Mouse (Mus musculus) forebrain, postnatal 0 days (tissue): ENCODE measurements around the gene D10Wsu102e. TPM values are rescaled to one million over a fixed set of nuclear protein-coding genes. Genes with fewer than 3 reads are reported as not detected.

ENCODE experiments used
- ATAC-seq: fragments of 200-750 bp; cut with Nextera tagmentation; 2 replicates; pipeline ENCODE4 v1.8.0; 2017; ENCODE audit warnings: mild to moderate bottlenecking, moderate library complexity
- DNase-seq: peaks from one replicate; pipeline ENCODE4 v3.0.0-alpha.2; 2015
- H3K27ac ChIP-seq: fragments of 300-500 bp; sonication (generic); 2 replicates; pipeline ENCODE4 v1.5.1; 2014; ENCODE audit warnings: low read depth, mild to moderate bottlenecking, antibody characterized with exemption, low read length, moderate library complexity, mixed read lengths
- H3K27me3 ChIP-seq: fragments of 300-500 bp; sonication (generic); 2 replicates; pipeline ENCODE4 v1.6.1; 2014; ENCODE audit warnings: mild to moderate bottlenecking, low read length, mixed read lengths; ENCODE audit not compliant: insufficient read depth
- H3K36me3 ChIP-seq: fragments of 300-500 bp; sonication (generic); 2 replicates; pipeline ENCODE4 v1.6.1; 2014; ENCODE audit warnings: mild to moderate bottlenecking, moderate library complexity; ENCODE audit not compliant: insufficient read depth
- H3K4me1 ChIP-seq: fragments of 300-500 bp; sonication (generic); 2 replicates; pipeline ENCODE4 v1.6.1; 2014; ENCODE audit warnings: antibody characterized with exemption; ENCODE audit not compliant: insufficient read depth
- H3K4me2 ChIP-seq: fragments of 300-500 bp; sonication (generic); 2 replicates; pipeline ENCODE4 v1.6.1; 2014; ENCODE audit warnings: low read depth, mild to moderate bottlenecking, moderate library complexity
- H3K4me3 ChIP-seq: fragments of 300-500 bp; sonication (generic); 2 replicates; pipeline ENCODE4 v1.5.1; 2014; ENCODE audit warnings: low read depth, low read length, mixed read lengths
- H3K9ac ChIP-seq: fragments of 300-500 bp; sonication (generic); 2 replicates; pipeline ENCODE4 v1.6.1; 2014; ENCODE audit warnings: mild to moderate bottlenecking
- H3K9me3 ChIP-seq: fragments of 300-500 bp; sonication (generic); 2 replicates; pipeline ENCODE4 v1.6.1; 2016; ENCODE audit warnings: low read length
- CTCF ChIP-seq: sonication (generic); IDR thresholded peaks from 2 replicates; pipeline ENCODE4 v1.5.1; 2016; ENCODE audit warnings: antibody characterized with exemption, control low read depth, low read depth
- WGBS: fragments of 180-500 bp; shearing (Covaris S2); extraction: QIAGEN DNeasy Blood & Tissue Kit; methylation state at CpG from one replicate; pipeline ENCODE4 v1.1.7; 2014; 5-methylcytosine and 5-hydroxymethylcytosine counted together
- polyA plus RNA-seq: library from polyadenylated mRNA; unstranded; fragments of >200 nt; fragmentation: Nextera tagmentation; extraction: Ambion mirVana; gene quantifications from 2 replicates; pipeline ENCODE4 v1.2.1, GENCODE M21; 2015
- total RNA-seq: library from RNA; depleted of rRNA; stranded (reverse); fragments of >200 nt; gene quantifications from 2 replicates; pipeline ENCODE4 v1.2.3, GENCODE M21; 2014; rRNA removed

D10Wsu102e gene
- total RNA-seq (2.0 and 2.3 TPM in 2 replicates), polyA plus RNA-seq (0.47 and 0.61 TPM in 2 replicates)

GRCm38 (mm10) chr10:83359956-83360355 lies at the start of gene D10Wsu102e:
Gene D10Wsu102e (plus strand): TSS chr10:83360221.
- no peak for TF ChIP-seq CTCF
- peak; percentile 97 for DNase-seq
- H3K36me3 ChIP-seq, result peaks cover 22% of the 10 kb centered on the region
- no peaks in the 10 kb centered on the region for H3K27me3 ChIP-seq
- H3K4me3 ChIP-seq, result peak within 1 kb of the TSS; percentile 56
- peak within 1 kb of the TSS; percentile 63 for H3K9ac ChIP-seq
- peak within 1 kb of the TSS; percentile 75 for H3K27ac ChIP-seq
- peak within 1 kb of the TSS; percentile 74 for H3K4me2 ChIP-seq
- ATAC-seq, result peak; percentile 98
- no peaks in the 10 kb centered on the region for H3K9me3 ChIP-seq
- 3% methylated on average over 30 of the region's 30 CpGs for WGBS
- peaks cover 11% of the 10 kb centered on the region; the same call in 1 of the 2 replicates for H3K4me1 ChIP-seq

- no peaks in the 10 kb centered on the region for H3K27me3 ChIP-seq
- no peak for ATAC-seq
- H3K4me2 ChIP-seq, result no peak overlapping the region
- peaks cover 6% of the 10 kb centered on the region; the same call in 1 of the 2 replicates for H3K36me3 ChIP-seq
- H3K4me3 ChIP-seq, result no peak overlapping the region
- 78% methylated on average over 7 of the region's 7 CpGs for WGBS
- no peaks in the 10 kb centered on the region for H3K4me1 ChIP-seq
- no peaks in the 10 kb centered on the region for H3K9me3 ChIP-seq
- H3K9ac ChIP-seq, result no peak overlapping the region
- TF ChIP-seq CTCF, result no peak
- no peak overlapping the region for H3K27ac ChIP-seq
- DNase-seq, result no peak
These were observed 49.7 kb upstream of the D10Wsu102e start for GRCm38 (mm10) chr10:83310356-83310755.

- H3K4me3 ChIP-seq, result no peak overlapping the region
- H3K9me3 ChIP-seq, result no peaks in the 10 kb centered on the region
- no peaks in the 10 kb centered on the region for H3K4me1 ChIP-seq
- H3K27me3 ChIP-seq, result no peaks in the 10 kb centered on the region
- H3K9ac ChIP-seq, result no peak overlapping the region
- DNase-seq, result no peak
- no peak overlapping the region for H3K4me2 ChIP-seq
- H3K27ac ChIP-seq, result no peak overlapping the region
- ATAC-seq, result no peak
- 87% methylated on average over 5 of the region's 5 CpGs for WGBS
- H3K36me3 ChIP-seq, result peaks cover 6% of the 10 kb centered on the region; the same call in 1 of the 2 replicates
- no peak for TF ChIP-seq CTCF
These were observed 47.0 kb upstream of the D10Wsu102e start for GRCm38 (mm10) chr10:83313033-83313432.

GRCm38 (mm10) chr10:83320396-83320795 lies 39.6 kb upstream of the D10Wsu102e start:
- no peak overlapping the region for H3K9ac ChIP-seq
- H3K4me3 ChIP-seq, result no peak overlapping the region
- no peaks in the 10 kb centered on the region for H3K36me3 ChIP-seq
- ATAC-seq, result no peak
- H3K27me3 ChIP-seq, result no peaks in the 10 kb centered on the region
- H3K4me1 ChIP-seq, result no peaks in the 10 kb centered on the region
- H3K9me3 ChIP-seq, result no peaks in the 10 kb centered on the region
- DNase-seq, result no peak
- no peak overlapping the region for H3K4me2 ChIP-seq
- no peak overlapping the region for H3K27ac ChIP-seq
- TF ChIP-seq CTCF, result no peak
- 83% methylated on average over 6 of the region's 6 CpGs for WGBS

- H3K36me3 ChIP-seq, result no peaks in the 10 kb centered on the region
- no peaks in the 10 kb centered on the region for H3K4me1 ChIP-seq
- ATAC-seq (no peak), DNase-seq (no peak)
- H3K9me3 ChIP-seq, result no peaks in the 10 kb centered on the region
- H3K9ac ChIP-seq, result no peak overlapping the region
- H3K27me3 ChIP-seq, result no peaks in the 10 kb centered on the region
- no peak for TF ChIP-seq CTCF
- H3K27ac ChIP-seq, result no peak overlapping the region
- no peak overlapping the region for H3K4me3 ChIP-seq
- H3K4me2 ChIP-seq, result no peak overlapping the region
- 87% methylated on average over 7 of the region's 7 CpGs for WGBS
These were observed 39.2 kb upstream of the D10Wsu102e start for GRCm38 (mm10) chr10:83320870-83321269.

- no peak overlapping the region for H3K4me2 ChIP-seq
- 14% methylated on average over 6 of the region's 6 CpGs for WGBS
- ATAC-seq, result no peak
- no peak overlapping the region for H3K4me3 ChIP-seq
- H3K9me3 ChIP-seq, result no peaks in the 10 kb centered on the region
- no peak overlapping the region for H3K27ac ChIP-seq
- no peak for TF ChIP-seq CTCF
- H3K9ac ChIP-seq, result no peak overlapping the region
- H3K36me3 ChIP-seq, result no peaks in the 10 kb centered on the region
- DNase-seq, result no peak
- H3K27me3 ChIP-seq, result no peaks in the 10 kb centered on the region
- no peaks in the 10 kb centered on the region for H3K4me1 ChIP-seq
These were observed 38.5 kb upstream of the D10Wsu102e start for GRCm38 (mm10) chr10:83321528-83321927.

GRCm38 (mm10) chr10:83322551-83323100 lies 37.4 kb upstream of the D10Wsu102e start:
- TF ChIP-seq CTCF, result no peak
- H3K27ac ChIP-seq, result no peak overlapping the region
- 43% methylated on average over 7 of the region's 7 CpGs for WGBS
- no peak overlapping the region for H3K9ac ChIP-seq
- no peak overlapping the region for H3K4me3 ChIP-seq
- no peaks in the 10 kb centered on the region for H3K36me3 ChIP-seq
- no peaks in the 10 kb centered on the region for H3K9me3 ChIP-seq
- H3K27me3 ChIP-seq, result no peaks in the 10 kb centered on the region
- no peaks in the 10 kb centered on the region for H3K4me1 ChIP-seq
- H3K4me2 ChIP-seq, result no peak overlapping the region
- ATAC-seq, result no peak
- DNase-seq, result no peak
